Mouse (Mus musculus) forebrain, embryonic 14.5 days (tissue): ENCODE measurements at regions not wholly inside any gene's neighbourhood (a gene's known extent, or its start where the extent isn't known, plus 50 kb on each side); places are given as distances from the start of the nearest gene placed in this dataset.
A peak's percentile ranks its signal among the peaks of the same experiment; 100 is the strongest.

Source experiments
- ATAC-seq: fragments of 200-750 bp; cut with Nextera tagmentation; 2 replicates; pipeline ENCODE4 v1.8.0; 2017; ENCODE audit warnings: mild to moderate bottlenecking, moderate library complexity
- DNase-seq: peaks from one replicate; pipeline ENCODE4 v3.0.0-alpha.2; 2015; ENCODE audit warnings: low spot score
- H3K27ac ChIP-seq: fragments of 300-500 bp; sonication (generic); 2 replicates; pipeline ENCODE4 v1.5.1; 2014; ENCODE audit warnings: low read depth, mild to moderate bottlenecking, control low read depth, low read length, moderate library complexity
- H3K27me3 ChIP-seq: fragments of 300-500 bp; sonication (generic); replicated peaks from 2 replicates; pipeline ENCODE4 v1.6.1; 2014; ENCODE audit warnings: low read length, control low read depth, mixed read lengths; ENCODE audit not compliant: control insufficient read depth, insufficient read depth
- H3K36me3 ChIP-seq: fragments of 300-500 bp; sonication (generic); 2 replicates; pipeline ENCODE4 v1.6.1; 2014; ENCODE audit warnings: low read length, control low read depth; ENCODE audit not compliant: control insufficient read depth, insufficient read depth
- H3K4me1 ChIP-seq: fragments of 300-500 bp; sonication (generic); 2 replicates; pipeline ENCODE4 v1.6.1; 2014; ENCODE audit warnings: antibody characterized with exemption, low read length, control low read depth; ENCODE audit not compliant: control insufficient read depth, insufficient read depth
- H3K4me2 ChIP-seq: fragments of 300-500 bp; sonication (generic); 2 replicates; pipeline ENCODE4 v1.6.1; 2014; ENCODE audit warnings: mild to moderate bottlenecking, control low read depth, low read length
- H3K4me3 ChIP-seq: fragments of 300-500 bp; sonication (generic); 2 replicates; pipeline ENCODE4 v1.5.1; 2014; ENCODE audit warnings: low read depth, low read length, control low read depth
- H3K9ac ChIP-seq: fragments of 300-500 bp; sonication (generic); 2 replicates; pipeline ENCODE4 v1.6.1; 2014; ENCODE audit warnings: mild to moderate bottlenecking, low read length, control low read depth, moderate library complexity
- H3K9me3 ChIP-seq: fragments of 300-500 bp; sonication (generic); replicated peaks from 2 replicates; pipeline ENCODE4 v1.6.1; 2016; ENCODE audit warnings: low read length, control low read depth, mixed read lengths; ENCODE audit not compliant: control insufficient read depth
- WGBS: fragments of 180-500 bp; shearing (Covaris S2); extraction: QIAGEN DNeasy Blood & Tissue Kit; methylation state at CpG from one replicate; pipeline ENCODE4 v1.1.7; 2014; 5-methylcytosine and 5-hydroxymethylcytosine counted together

DNA sequence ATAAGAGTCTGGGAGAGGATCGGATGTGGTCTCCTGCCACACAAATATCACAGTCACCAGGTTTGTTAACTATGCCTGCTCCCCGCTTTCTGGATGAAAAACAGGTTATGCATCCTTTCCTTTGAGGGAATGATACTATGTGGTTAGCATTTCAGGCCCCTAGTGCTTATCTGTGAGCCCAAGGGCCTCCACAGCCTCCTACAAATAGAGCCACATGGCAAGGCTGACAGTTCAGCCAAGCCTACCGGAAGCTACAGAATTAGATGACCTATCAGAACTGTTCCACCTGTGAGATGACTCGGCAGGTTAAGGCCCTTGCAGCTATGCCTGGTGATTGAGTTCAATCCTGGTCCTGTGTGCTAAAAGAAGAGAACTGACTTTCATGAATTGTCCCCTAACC lies 91.4 kb upstream of the Cacna1e start:
- H3K27me3 ChIP-seq: no peaks in the 10 kb centered on the region
- no peak overlapping the region for H3K4me3 ChIP-seq
- no peaks in the 10 kb centered on the region for H3K4me1 ChIP-seq
- no peaks in the 10 kb centered on the region for H3K36me3 ChIP-seq
- DNase-seq (no peak), ATAC-seq (no peak)
- WGBS: 95% methylated on average over 4 of the region's 4 CpGs
- no peaks in the 10 kb centered on the region for H3K9me3 ChIP-seq
- H3K27ac ChIP-seq: no peak overlapping the region
- no peak overlapping the region for H3K4me2 ChIP-seq
- H3K9ac ChIP-seq: no peak overlapping the region

GRCm38 (mm10) chr1:154961271-154961670 lies 77.0 kb upstream of the Cacna1e start:
- Histone ChIP-seq H3K36me3 (no peaks in the 10 kb centered on the region), H3K4me2 (no peak overlapping the region), H3K9ac (no peak overlapping the region), H3K27me3 (no peaks in the 10 kb centered on the region), H3K9me3 (no peaks in the 10 kb centered on the region), H3K27ac (no peak overlapping the region), H3K4me3 (no peak overlapping the region), H3K4me1 (peaks cover 7% of the 10 kb centered on the region)
- DNase-seq (no peak), ATAC-seq (no peak)
- WGBS: 71% methylated on average over 4 of the region's 4 CpGs

DNA sequence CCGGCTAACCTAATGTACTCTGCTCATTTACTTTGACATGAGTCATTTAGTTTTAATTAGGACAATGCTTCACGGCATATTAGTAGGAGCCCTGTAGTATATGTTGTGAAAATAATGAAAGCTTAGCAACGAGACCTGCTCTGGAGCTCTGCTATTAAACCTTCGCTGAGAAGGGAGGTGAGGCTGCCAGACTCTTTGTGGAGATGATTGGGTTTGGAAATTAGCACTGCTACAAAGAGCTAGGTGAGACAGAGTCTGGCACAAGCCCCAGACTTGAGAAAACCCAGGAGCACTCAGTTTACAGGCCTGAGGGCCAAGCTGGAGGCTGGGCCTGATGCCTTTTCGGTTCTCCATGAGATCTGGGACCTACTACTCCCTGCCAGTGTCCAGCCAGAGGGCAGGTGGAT lies 72.3 kb upstream of the Cacna1e start:
- ATAC-seq (peak; percentile 58; the same call in 1 of the 2 replicates), DNase-seq (peak; percentile 65)
- 17% methylated on average over 5 of the region's 5 CpGs for WGBS
- Histone ChIP-seq H3K27me3 (no peaks in the 10 kb centered on the region), H3K4me3 (no peak overlapping the region), H3K27ac (no peak overlapping the region), H3K4me1 (peaks cover 7% of the 10 kb centered on the region), H3K9me3 (no peaks in the 10 kb centered on the region), H3K4me2 (no peak overlapping the region), H3K36me3 (no peaks in the 10 kb centered on the region), H3K9ac (no peak overlapping the region)

- no peak overlapping the region for H3K4me2 ChIP-seq
- H3K4me1 ChIP-seq: peaks cover 7% of the 10 kb centered on the region
- H3K9ac ChIP-seq: no peak overlapping the region
- H3K36me3 ChIP-seq: no peaks in the 10 kb centered on the region
- WGBS: 78% methylated on average over 2 of the region's 2 CpGs
- no peak overlapping the region for H3K27ac ChIP-seq
- H3K4me3 ChIP-seq: no peak overlapping the region
- no peak for ATAC-seq
- DNase-seq: peak; percentile 27
- H3K9me3 ChIP-seq: no peaks in the 10 kb centered on the region
- H3K27me3 ChIP-seq: no peaks in the 10 kb centered on the region
Observed at GRCm38 (mm10) chr1:154952679-154953078, 68.4 kb upstream of the Cacna1e start.
